Mouse (Mus musculus) neural tube, embryonic 11.5 days (tissue): Measurements from ENCODE around the gene Chka. TPM values are rescaled to one million over a fixed set of nuclear protein-coding genes. Genes with fewer than 3 reads are reported as not detected.

Experiments
- ATAC-seq: fragments of 200-750 bp; cut with Nextera tagmentation; 2 replicates; pipeline ENCODE4 v1.8.0; 2017; ENCODE audit warnings: moderate number of reproducible peaks, mild to moderate bottlenecking, moderate TSS enrichment, moderate library complexity; ENCODE audit not compliant: insufficient read depth, low FRiP score, low TSS enrichment
- DNase-seq: peaks from one replicate; pipeline ENCODE4 v3.0.0-alpha.2; 2015; ENCODE audit warnings: low spot score
- H3K27ac ChIP-seq: fragments of 300-500 bp; sonication (generic); 2 replicates; pipeline ENCODE4 v1.5.1; 2014; ENCODE audit warnings: low read depth, mild to moderate bottlenecking, low read length
- H3K27me3 ChIP-seq: fragments of 300-500 bp; sonication (generic); 2 replicates; pipeline ENCODE4 v1.6.1; 2014; ENCODE audit warnings: mild to moderate bottlenecking, low read length, mixed read lengths; ENCODE audit not compliant: control insufficient read depth, insufficient read depth
- H3K36me3 ChIP-seq: fragments of 300-500 bp; sonication (generic); 2 replicates; pipeline ENCODE4 v1.6.1; 2014; ENCODE audit warnings: mild to moderate bottlenecking, low read length, moderate library complexity, mixed read lengths; ENCODE audit not compliant: control insufficient read depth, insufficient read depth
- H3K4me1 ChIP-seq: fragments of 300-500 bp; sonication (generic); 2 replicates; pipeline ENCODE4 v1.6.1; 2014; ENCODE audit warnings: low read length, mixed read lengths; ENCODE audit not compliant: control insufficient read depth, insufficient read depth
- H3K4me2 ChIP-seq: fragments of 300-500 bp; sonication (generic); 2 replicates; pipeline ENCODE4 v1.6.1; 2014; ENCODE audit warnings: low read depth, mild to moderate bottlenecking, moderate library complexity
- H3K4me3 ChIP-seq: fragments of 300-500 bp; sonication (generic); 2 replicates; pipeline ENCODE4 v1.5.1; 2014; ENCODE audit warnings: low read depth, low read length
- H3K9ac ChIP-seq: fragments of 300-500 bp; sonication (generic); 2 replicates; pipeline ENCODE4 v1.6.1; 2014; ENCODE audit warnings: mild to moderate bottlenecking, low read length
- H3K9me3 ChIP-seq: fragments of 300-500 bp; sonication (generic); 2 replicates; pipeline ENCODE4 v1.6.1; 2016; ENCODE audit warnings: low read length; ENCODE audit not compliant: control insufficient read depth
- WGBS: fragments of 180-500 bp; shearing (Covaris S2); extraction: QIAGEN DNeasy Blood & Tissue Kit; methylation state at CpG from one replicate; pipeline ENCODE4 v1.1.7; 2014; 5-methylcytosine and 5-hydroxymethylcytosine counted together
- polyA plus RNA-seq: library from polyadenylated mRNA; unstranded; fragments of >200 nt; fragmentation: Nextera tagmentation; extraction: Ambion mirVana; gene quantifications from 2 replicates; pipeline ENCODE4 v1.2.1, GENCODE M21; 2014

Gene Chka
- polyA plus RNA-seq, 1 experiment from 2014 or later, result 59.5 TPM

DNA sequence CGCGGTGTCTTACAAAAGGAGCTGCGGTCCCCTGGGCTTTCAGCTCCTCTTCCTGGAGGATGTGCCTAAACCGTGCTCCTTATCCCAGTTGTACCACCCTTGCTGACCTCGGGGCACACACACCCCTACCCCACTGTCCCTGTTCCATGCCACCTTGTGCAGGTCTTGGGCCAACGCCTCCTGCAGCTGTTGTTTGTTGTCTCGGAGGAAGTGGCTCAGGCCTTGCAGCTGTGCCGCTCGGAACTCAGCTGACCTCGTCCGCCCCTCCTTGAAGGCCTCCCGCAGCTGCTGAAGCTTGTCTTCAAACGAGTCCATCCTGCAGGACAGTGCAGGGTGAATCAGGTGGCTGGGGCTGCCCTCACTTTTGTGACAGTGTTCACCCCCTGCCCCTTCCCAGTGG lies 72.0 kb downstream of the Chka start:
- H3K27ac ChIP-seq, result no peak overlapping the region
- no peak for DNase-seq
- no peaks in the 10 kb centered on the region for H3K4me1 ChIP-seq
- H3K27me3 ChIP-seq, result no peaks in the 10 kb centered on the region
- H3K36me3 ChIP-seq, result no peaks in the 10 kb centered on the region
- ATAC-seq, result no peak
- no peak overlapping the region for H3K4me2 ChIP-seq
- no peak overlapping the region for H3K9ac ChIP-seq
- no peaks in the 10 kb centered on the region for H3K9me3 ChIP-seq
- H3K4me3 ChIP-seq, result no peak overlapping the region
- WGBS, result 58% methylated on average over 13 of the region's 13 CpGs

DNA sequence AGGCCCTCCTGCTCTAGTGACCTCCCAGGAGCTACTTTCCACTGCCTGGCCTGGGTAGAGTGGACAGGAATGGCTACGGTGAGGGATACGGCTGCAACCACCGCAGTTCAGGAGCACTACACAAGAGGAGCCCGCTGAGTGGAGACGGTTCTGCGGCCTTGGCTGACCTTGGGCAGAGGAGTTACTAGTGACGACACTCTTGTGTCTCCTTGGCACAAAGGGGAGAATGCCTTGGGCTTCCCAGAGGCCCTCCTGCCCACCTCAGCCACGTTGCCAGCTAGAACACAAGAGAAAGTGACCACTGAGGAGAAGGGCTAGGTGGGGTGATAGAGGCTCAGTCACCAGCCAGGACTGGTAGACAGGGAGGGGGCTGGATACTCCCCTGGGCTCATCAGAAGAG lies 72.6 kb downstream of the Chka start:
- H3K9me3 ChIP-seq, result no peaks in the 10 kb centered on the region
- DNase-seq (no peak), ATAC-seq (no peak)
- no peak overlapping the region for H3K27ac ChIP-seq
- H3K9ac ChIP-seq, result no peak overlapping the region
- H3K4me2 ChIP-seq, result no peak overlapping the region
- no peak overlapping the region for H3K4me3 ChIP-seq
- H3K36me3 ChIP-seq, result no peaks in the 10 kb centered on the region
- H3K27me3 ChIP-seq, result no peaks in the 10 kb centered on the region
- 75% methylated on average over 8 of the region's 8 CpGs for WGBS
- H3K4me1 ChIP-seq, result no peaks in the 10 kb centered on the region

DNA sequence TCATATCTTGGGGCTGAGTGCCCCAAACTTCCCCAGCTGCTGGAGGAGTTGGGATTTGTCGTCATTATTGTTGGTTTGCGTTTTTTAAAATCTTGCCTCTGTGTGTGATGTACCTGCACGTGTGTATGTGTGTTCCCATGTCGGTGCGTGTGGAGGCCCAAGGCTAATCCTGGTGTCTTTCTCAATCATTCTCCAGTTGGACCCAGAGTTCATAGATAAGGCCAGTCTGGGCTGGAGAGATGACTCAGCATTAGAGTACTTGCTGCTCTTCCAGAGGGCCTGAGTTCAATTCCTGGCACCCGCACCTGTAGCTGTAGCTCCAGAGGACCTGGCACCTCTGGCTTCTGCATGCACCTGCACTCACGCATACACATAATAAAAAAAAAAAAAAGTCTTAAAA lies 73.3 kb downstream of the Chka start:
- Histone ChIP-seq H3K4me1 (no peaks in the 10 kb centered on the region), H3K27ac (no peak overlapping the region), H3K36me3 (no peaks in the 10 kb centered on the region), H3K9ac (no peak overlapping the region), H3K4me3 (no peak overlapping the region), H3K4me2 (no peak overlapping the region), H3K9me3 (no peaks in the 10 kb centered on the region), H3K27me3 (no peaks in the 10 kb centered on the region)
- ATAC-seq (no peak), DNase-seq (no peak)
- WGBS, result 92% methylated on average over 7 of the region's 7 CpGs

DNA sequence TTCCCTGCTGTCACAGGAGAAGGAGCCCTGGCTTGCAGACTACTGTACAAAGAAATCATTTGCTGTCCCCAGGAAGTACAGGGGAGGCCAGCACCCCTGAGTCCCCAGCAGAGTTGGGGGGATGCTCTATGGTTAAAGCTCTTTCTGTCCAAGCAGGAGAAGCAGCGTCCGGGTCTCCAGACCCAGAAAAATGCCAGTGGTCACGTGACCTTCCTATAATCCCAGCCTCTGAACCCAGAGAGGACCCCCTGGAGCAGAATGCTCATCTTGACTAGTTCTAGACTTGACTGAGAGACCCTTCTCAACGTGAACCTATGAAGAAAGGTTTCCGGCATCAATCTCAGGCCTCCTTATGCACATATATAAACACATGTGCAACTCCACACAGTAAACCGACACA lies 74.3 kb downstream of the Chka start:
- Histone ChIP-seq H3K4me1 (no peaks in the 10 kb centered on the region), H3K27ac (no peak overlapping the region), H3K27me3 (no peaks in the 10 kb centered on the region), H3K4me2 (no peak overlapping the region), H3K9ac (no peak overlapping the region), H3K36me3 (no peaks in the 10 kb centered on the region), H3K9me3 (no peaks in the 10 kb centered on the region), H3K4me3 (no peak overlapping the region)
- ATAC-seq (no peak), DNase-seq (no peak)
- WGBS, result 83% methylated on average over 6 of the region's 6 CpGs

DNA sequence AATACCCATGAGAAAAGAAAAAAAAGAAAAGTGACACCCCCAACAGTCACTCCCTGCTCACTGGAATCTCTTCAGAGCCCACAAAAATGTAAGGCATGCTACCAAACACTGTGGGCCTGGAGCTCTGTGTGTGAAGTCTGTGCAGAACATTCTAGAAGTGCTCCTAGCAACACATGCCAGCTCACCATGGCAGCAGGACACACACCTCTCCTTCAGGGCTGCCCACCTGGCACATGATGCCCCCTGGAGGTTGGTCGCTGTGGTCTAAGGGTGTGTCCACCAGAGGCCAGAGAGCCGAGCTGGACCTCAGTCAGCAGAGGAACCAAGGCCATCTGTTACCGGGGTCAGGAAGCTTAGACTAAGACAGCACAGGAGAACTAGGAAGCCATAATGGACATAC lies 74.7 kb downstream of the Chka start:
- no peaks in the 10 kb centered on the region for H3K36me3 ChIP-seq
- no peak overlapping the region for H3K4me2 ChIP-seq
- H3K27me3 ChIP-seq, result no peaks in the 10 kb centered on the region
- DNase-seq (no peak), ATAC-seq (no peak)
- H3K4me1 ChIP-seq, result no peaks in the 10 kb centered on the region
- no peak overlapping the region for H3K4me3 ChIP-seq
- H3K9ac ChIP-seq, result no peak overlapping the region
- H3K9me3 ChIP-seq, result no peaks in the 10 kb centered on the region
- WGBS, result 64% methylated on average over 3 of the region's 3 CpGs
- H3K27ac ChIP-seq, result no peak overlapping the region

DNA sequence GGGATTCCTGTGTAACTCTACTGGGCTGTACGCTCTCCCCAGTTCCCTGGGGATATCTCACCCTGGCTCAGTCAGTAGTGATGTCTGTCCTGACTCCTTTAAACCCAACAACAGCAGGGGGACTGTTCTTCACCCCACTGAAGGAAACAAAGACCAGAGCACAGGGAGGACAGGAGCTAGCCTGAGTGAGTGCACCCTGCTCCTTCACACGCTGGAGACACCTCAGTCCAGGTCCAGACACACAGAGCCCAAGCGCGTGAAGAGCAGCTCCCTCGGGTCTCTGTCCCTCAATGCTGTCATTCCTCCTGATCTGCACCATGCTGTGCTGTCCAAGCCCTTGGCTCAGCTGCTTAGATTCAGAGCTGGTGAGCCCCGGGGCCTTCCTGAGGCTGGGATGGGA lies 75.1 kb downstream of the Chka start:
- ATAC-seq (no peak), DNase-seq (no peak)
- no peaks in the 10 kb centered on the region for H3K4me1 ChIP-seq
- no peak overlapping the region for H3K27ac ChIP-seq
- whole genome bisulfite sequencing, result 61% methylated on average over 6 of the region's 6 CpGs
- H3K36me3 ChIP-seq, result no peaks in the 10 kb centered on the region
- H3K9me3 ChIP-seq, result no peaks in the 10 kb centered on the region
- no peak overlapping the region for H3K4me3 ChIP-seq
- no peak overlapping the region for H3K4me2 ChIP-seq
- H3K27me3 ChIP-seq, result no peaks in the 10 kb centered on the region
- no peak overlapping the region for H3K9ac ChIP-seq

DNA sequence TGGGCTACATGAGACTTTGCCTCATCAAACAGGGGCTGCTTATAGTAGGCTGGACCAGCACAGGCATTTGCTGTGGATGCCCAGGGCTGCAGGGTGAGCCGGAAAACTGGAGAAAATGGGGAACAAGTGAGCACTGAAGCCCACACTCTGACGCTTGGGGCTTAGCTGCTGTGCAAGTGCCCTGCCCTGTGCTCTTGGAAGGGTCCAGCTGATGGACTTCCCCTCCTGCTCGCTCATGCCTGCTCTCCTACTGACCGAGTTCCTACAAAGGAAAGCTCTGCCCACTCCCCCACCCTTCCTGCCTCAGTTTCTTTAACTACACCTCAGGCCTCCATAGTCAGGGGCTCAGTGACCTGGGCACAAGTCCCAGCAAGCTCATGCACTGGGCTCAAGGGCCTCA lies 76.4 kb downstream of the Chka start:
- Histone ChIP-seq H3K4me2 (no peak overlapping the region), H3K9ac (no peak overlapping the region), H3K27me3 (no peaks in the 10 kb centered on the region), H3K27ac (no peak overlapping the region), H3K36me3 (no peaks in the 10 kb centered on the region), H3K4me3 (no peak overlapping the region), H3K4me1 (no peaks in the 10 kb centered on the region), H3K9me3 (no peaks in the 10 kb centered on the region)
- ATAC-seq (no peak), DNase-seq (no peak)
- WGBS, result 77% methylated on average over 4 of the region's 4 CpGs

DNA sequence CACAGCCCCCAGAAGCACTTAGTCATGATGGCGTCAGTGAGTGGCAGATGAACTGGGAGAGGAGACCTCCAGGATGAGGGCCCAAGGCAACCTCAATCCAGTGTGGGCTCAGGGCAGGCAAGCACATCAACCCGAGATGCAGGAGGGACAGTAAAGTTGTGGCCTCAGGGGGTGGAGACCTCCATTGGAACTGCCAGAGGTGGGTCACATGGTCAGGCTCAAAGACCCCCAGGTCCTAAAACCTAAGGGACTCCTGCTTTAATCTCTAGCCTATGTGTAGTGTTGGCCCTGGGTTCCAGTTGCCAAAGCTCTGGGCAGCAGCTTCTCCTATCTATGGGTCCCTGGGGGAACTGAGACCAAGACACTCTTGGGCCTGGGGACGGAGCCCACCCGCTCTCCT lies 77.2 kb downstream of the Chka start:
- Histone ChIP-seq H3K27me3 (no peaks in the 10 kb centered on the region), H3K4me2 (no peak overlapping the region), H3K9me3 (no peaks in the 10 kb centered on the region), H3K4me1 (no peaks in the 10 kb centered on the region), H3K9ac (no peak overlapping the region), H3K4me3 (no peak overlapping the region), H3K27ac (no peak overlapping the region), H3K36me3 (no peaks in the 10 kb centered on the region)
- ATAC-seq (no peak), DNase-seq (no peak)
- WGBS, result 80% methylated on average over 4 of the region's 4 CpGs

DNA sequence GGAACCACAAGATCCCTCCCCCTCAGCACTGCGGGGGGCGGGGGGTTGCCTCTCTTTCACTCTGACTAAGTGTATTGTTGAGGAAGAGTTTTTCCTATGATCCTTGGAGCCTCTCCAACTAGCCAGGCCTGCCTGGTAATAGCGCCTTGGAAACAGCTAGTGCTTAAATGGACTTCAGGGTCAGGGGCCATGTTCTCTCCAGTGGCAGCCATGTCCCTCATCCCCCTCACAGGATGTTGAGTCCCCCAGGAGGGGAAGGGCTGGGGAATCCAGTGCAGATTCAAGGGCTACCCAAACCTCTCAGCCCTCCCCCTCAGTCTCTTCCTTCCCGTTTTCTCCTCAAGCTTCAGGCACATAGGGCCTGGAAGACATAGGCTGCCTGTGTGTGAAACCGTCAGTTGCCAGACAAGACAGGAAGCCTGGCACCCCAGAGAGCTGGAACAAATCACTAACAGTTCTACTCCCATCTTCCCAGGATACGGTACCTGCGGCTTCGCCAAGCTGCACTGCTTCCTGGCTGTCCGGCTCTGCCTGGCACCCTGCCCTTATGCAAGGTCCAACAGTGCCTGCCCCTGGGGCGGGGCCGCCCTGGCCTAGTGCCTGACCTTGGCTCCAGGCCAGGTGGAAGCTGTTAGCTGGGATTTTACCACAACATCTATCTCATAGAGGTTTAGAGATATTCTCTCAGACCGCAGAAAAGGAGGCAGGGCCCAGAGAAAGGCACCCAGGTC lies 77.8 kb downstream of the Chka start, which contains the start of gene Aldh3b1:
Aldh3b1 (minus strand) TSS at position 598 of the 731 bp plus-strand sequence.
- Histone ChIP-seq H3K4me3 (no peak within 1 kb of the TSS), H3K9me3 (no peaks in the 10 kb centered on the region), H3K9ac (no peak within 1 kb of the TSS), H3K4me2 (no peak within 1 kb of the TSS), H3K27me3 (no peaks in the 10 kb centered on the region), H3K36me3 (no peaks in the 10 kb centered on the region), H3K4me1 (no peaks in the 10 kb centered on the region), H3K27ac (no peak within 1 kb of the TSS)
- 66% methylated on average over 12 of the region's 12 CpGs for WGBS
- DNase-seq (no peak), ATAC-seq (no peak)
